Mouse (Mus musculus): ENCODE measurements at regions not wholly inside any gene's neighbourhood (a gene's known extent, or its start where the extent isn't known, plus 50 kb on each side); places are given as distances from the start of the nearest gene placed in this dataset.

- ATAC-seq (replicated peaks; ENCODE audit: insufficient number of reproducible peaks, low FRiP score, low TSS enrichment, poor library complexity, severe bottlenecking), result no peak
These were observed 318.3 kb upstream of the Gm5148 start for GRCm38 (mm10) chr3:38042614-38043013.

DNA sequence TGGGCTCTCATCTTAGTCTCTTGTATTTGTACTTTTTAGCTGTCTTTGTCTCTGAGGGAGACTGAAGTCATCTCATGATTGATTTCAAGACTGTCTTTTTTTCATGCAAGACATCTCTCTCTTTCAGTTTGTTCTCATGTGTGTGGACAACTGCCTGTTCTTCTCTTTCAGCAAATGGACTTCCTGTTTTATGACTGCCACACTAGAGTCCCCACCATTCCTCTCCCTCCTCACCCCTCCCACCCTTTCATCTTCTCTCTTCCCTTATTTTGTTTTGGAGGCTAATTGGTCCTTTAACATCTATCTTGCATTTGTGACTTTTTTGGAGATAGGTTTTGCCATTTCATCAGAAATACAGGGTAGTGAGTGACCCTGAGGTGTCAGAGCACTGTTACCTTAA, 311.8 kb upstream of the Gm5148 start:
- ATAC-seq (replicated peaks; ENCODE audit: insufficient number of reproducible peaks, low FRiP score, low TSS enrichment, poor library complexity, severe bottlenecking), result no peak

- ATAC-seq (replicated peaks; ENCODE audit: insufficient number of reproducible peaks, low FRiP score, low TSS enrichment, poor library complexity, severe bottlenecking), result no peak
These were observed 309.8 kb upstream of the Gm5148 start for GRCm38 (mm10) chr3:38034138-38034537.

DNA sequence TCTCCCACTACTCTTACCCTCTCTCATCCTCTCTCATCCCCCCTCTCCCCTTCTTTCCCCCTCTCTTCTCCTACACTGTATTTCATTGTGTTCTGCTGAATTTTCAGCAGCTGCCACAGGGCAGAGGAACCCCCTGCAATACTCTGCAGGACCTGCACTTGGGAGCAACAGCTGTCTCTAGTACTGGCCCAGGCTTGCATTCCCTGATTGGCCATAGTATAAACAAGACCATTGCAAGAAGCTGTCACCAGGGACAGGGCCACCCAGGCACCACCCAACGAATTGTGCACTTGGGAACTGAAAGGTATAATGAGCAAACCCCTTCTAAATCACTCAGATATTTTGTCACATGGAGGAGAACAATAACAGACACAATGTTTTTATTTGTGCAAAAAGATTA, 290.5 kb upstream of the Gm5148 start:
- ATAC-seq (replicated peaks; ENCODE audit: insufficient number of reproducible peaks, low FRiP score, low TSS enrichment, poor library complexity, severe bottlenecking), result no peak

- ATAC-seq (replicated peaks; ENCODE audit: insufficient number of reproducible peaks, low FRiP score, low TSS enrichment, poor library complexity, severe bottlenecking), result no peak
These were observed 284.9 kb upstream of the Gm5148 start for GRCm38 (mm10) chr3:38009168-38009567.

GRCm38 (mm10) chr3:38008321-38008720, 284.0 kb upstream of the Gm5148 start:
- no peak for ATAC-seq (replicated peaks; ENCODE audit: insufficient number of reproducible peaks, low FRiP score, low TSS enrichment, poor library complexity, severe bottlenecking)

GRCm38 (mm10) chr3:38007626-38008025, 283.3 kb upstream of the Gm5148 start:
- ATAC-seq (replicated peaks; ENCODE audit: insufficient number of reproducible peaks, low FRiP score, low TSS enrichment, poor library complexity, severe bottlenecking), result no peak

GRCm38 (mm10) chr3:38002275-38002674, 278.0 kb upstream of the Gm5148 start:
- ATAC-seq (replicated peaks; ENCODE audit: insufficient number of reproducible peaks, low FRiP score, low TSS enrichment, poor library complexity, severe bottlenecking), result no peak

GRCm38 (mm10) chr3:37999779-38000178, 275.5 kb upstream of the Gm5148 start:
- no peak; the same call in 1 of the 2 replicates for ATAC-seq (replicated peaks; ENCODE audit: insufficient number of reproducible peaks, low FRiP score, low TSS enrichment, poor library complexity, severe bottlenecking)

- ATAC-seq (replicated peaks; ENCODE audit: insufficient number of reproducible peaks, low FRiP score, low TSS enrichment, poor library complexity, severe bottlenecking), result no peak
These were observed 273.7 kb upstream of the Gm5148 start for GRCm38 (mm10) chr3:37997998-37998397.

- ATAC-seq (replicated peaks; ENCODE audit: insufficient number of reproducible peaks, low FRiP score, low TSS enrichment, poor library complexity, severe bottlenecking), result no peak
These were observed 265.7 kb upstream of the Gm5148 start for GRCm38 (mm10) chr3:37989992-37990391.

- ATAC-seq (replicated peaks; ENCODE audit: insufficient number of reproducible peaks, low FRiP score, low TSS enrichment, poor library complexity, severe bottlenecking), result no peak
These were observed 263.6 kb upstream of the Gm5148 start for GRCm38 (mm10) chr3:37987775-37988505.

DNA sequence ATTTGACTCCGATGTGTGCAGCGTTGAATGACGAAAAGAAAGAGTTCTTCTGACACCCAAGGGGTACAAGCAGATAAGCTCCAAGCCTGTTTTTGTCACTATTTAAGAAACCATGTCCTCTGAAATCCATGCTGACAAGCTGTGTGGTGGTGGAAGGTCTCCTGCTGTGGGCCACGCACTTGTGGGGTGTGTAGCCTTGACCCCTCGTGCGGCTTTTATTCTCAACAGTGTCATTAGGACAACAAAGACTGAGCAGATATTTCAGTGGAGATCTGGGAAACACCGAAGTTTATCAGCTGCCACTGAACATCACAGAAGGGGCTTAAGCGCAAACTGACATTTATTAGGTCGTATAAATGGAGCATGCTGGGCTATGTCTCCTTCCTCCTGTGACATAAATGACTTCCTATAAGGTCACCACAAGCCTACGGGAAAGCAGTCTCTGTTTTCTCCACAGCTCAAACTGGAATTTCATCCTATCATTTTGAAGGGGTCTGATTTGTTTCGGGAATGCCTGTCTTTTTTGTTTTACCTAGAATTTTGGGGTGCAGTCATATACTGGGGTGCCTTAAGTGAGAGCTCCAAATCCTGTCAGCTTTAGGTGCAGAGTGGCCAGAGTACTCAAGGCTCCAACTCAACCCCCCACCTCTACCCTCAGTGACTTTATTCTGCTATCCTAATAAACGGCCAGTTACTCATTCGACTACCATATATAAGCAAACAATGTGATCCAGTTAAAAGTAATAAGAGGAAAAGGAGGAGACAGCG, 262.9 kb upstream of the Gm5148 start:
- ATAC-seq (replicated peaks; ENCODE audit: insufficient number of reproducible peaks, low FRiP score, low TSS enrichment, poor library complexity, severe bottlenecking), result no peak

GRCm38 (mm10) chr3:37984706-37985105, 260.4 kb upstream of the Gm5148 start:
- ATAC-seq (replicated peaks; ENCODE audit: insufficient number of reproducible peaks, low FRiP score, low TSS enrichment, poor library complexity, severe bottlenecking), result no peak

DNA sequence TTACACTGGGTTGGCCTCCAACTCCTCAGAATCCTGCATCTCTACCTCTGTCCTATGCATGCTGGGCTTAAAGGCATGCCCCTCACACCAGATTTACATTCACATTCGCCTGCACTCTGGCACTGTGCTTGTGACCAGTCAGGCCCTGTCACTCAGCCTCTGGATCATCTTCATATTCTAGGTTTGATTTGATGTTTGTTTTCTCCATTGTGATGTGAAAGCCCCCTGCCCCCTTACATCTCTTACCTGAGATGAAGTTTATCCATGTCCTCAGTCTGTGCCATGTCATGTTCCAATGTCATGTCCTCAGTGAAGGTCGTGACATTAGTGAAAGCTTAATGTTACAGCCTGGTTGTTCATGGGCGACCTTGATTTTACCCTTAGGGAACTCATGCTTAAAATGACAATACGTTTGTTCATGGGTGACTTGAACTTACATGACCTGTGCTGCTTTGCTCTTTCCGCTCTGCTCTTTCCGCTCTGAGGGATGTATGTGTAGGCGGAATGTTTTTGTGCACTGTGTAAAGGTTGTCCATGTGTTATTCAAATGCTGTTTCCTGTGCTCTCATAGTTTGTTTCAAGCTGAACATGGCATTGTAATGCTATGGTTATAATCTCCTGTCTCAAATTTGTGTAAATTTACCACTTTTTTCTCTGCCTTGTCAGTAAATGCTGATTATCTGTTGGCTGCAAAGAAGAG, 257.3 kb upstream of the Gm5148 start:
- ATAC-seq (replicated peaks; ENCODE audit: insufficient number of reproducible peaks, low FRiP score, low TSS enrichment, poor library complexity, severe bottlenecking), result no peak

DNA sequence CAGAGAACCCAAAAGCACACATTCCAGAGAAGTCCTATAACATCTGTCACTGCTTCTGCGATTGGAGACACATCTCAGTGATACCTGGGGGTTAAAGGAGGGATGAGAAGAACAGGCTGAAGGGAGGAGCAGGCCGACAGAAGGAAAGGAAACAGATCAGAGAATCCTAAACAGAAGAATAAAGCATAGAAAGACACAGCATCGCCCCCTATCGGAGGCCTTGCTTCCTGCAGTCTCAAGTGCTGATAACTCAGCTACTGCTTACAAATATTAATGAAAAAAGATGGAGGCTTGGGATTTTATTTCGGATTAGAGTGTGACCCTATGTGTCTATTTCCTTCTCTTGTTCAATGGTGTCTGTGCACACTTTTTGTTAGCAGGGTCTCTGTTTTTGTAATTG, 255.6 kb upstream of the Gm5148 start:
- no peak for ATAC-seq (replicated peaks; ENCODE audit: insufficient number of reproducible peaks, low FRiP score, low TSS enrichment, poor library complexity, severe bottlenecking)

GRCm38 (mm10) chr3:37978481-37978880, 254.2 kb upstream of the Gm5148 start:
- ATAC-seq (replicated peaks; ENCODE audit: insufficient number of reproducible peaks, low FRiP score, low TSS enrichment, poor library complexity, severe bottlenecking), result no peak

- no peak for ATAC-seq (replicated peaks; ENCODE audit: insufficient number of reproducible peaks, low FRiP score, low TSS enrichment, poor library complexity, severe bottlenecking)
These were observed 253.2 kb upstream of the Gm5148 start for GRCm38 (mm10) chr3:37977453-37977852.

DNA sequence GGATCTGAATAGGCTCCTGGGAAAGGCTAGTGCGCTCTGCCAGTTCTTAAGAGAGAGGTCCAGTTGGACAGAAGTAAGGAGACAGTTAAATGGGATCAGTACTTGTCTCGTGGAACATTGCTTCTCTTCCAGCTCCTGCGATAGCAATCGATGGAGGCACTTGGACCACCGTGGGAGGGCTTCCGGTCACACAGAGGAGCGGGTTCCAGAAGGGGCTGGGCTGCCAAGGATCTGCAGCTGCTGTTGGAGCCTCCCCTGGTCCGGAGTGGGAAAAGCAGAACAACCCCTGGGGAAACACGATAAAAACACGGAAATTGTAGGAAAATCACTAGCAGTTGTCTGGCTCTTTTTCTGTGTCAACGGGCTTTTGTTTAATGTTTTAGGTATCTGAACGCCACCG, 252.3 kb upstream of the Gm5148 start:
- ATAC-seq (replicated peaks; ENCODE audit: insufficient number of reproducible peaks, low FRiP score, low TSS enrichment, poor library complexity, severe bottlenecking), result no peak

Data from monocyte, adult 5-6 weeks (primary cell).